8 mouse cellular contexts compared by ENCODE assay signal in genomic region chr8:123860386-123860785, GRCm38 (mm10). TPM values are rescaled to one million over a fixed set of nuclear protein-coding genes. Genes with fewer than 3 reads are reported as not detected.
DNase-seq lines count a peak whose midpoint lies in the region; ATAC-seq lines count a peak whose summit lies in the region.

No protein-coding gene starts in this region.

- peak overlapping the region; percentile 94; the same call in 1 of the 2 replicates for H3K4me3 ChIP-seq in heart, embryonic 11.5 days (ENCODE audit: low read depth, low read length)
- H3K4me3 ChIP-seq in hindbrain, embryonic 13.5 days: peak overlapping the region; percentile 78
- peak overlapping the region; percentile 87; the same call in 1 of the 2 replicates for H3K4me3 ChIP-seq in midbrain, embryonic 11.5 days (ENCODE audit: low read depth, low read length)

- 65% methylated on average over 4 of the region's 4 CpGs for WGBS in heart, embryonic 11.5 days (ENCODE audit: insufficient replicate concordance)
- WGBS in hindbrain, embryonic 13.5 days: 78% methylated on average over 4 of the region's 4 CpGs
- WGBS in midbrain, embryonic 11.5 days: 80% methylated on average over 4 of the region's 4 CpGs

- H3K9me3 ChIP-seq in heart, embryonic 11.5 days (replicated peaks; ENCODE audit: control insufficient read depth, low read length): no peaks in the 10 kb centered on the region
- no peaks in the 10 kb centered on the region for H3K9me3 ChIP-seq in hindbrain, embryonic 13.5 days
- no peaks in the 10 kb centered on the region for H3K9me3 ChIP-seq in midbrain, embryonic 11.5 days (ENCODE audit: control insufficient read depth, low read length)

- H3K4me2 ChIP-seq in heart, embryonic 11.5 days: peak overlapping the region; percentile 70; the same call in 1 of the 2 replicates
- peak overlapping the region; percentile 72 for H3K4me2 ChIP-seq in hindbrain, embryonic 13.5 days
- peak overlapping the region; percentile 91 for H3K4me2 ChIP-seq in midbrain, embryonic 11.5 days

- no peaks in the 10 kb centered on the region for H3K36me3 ChIP-seq in heart, embryonic 11.5 days (ENCODE audit: control insufficient read depth, insufficient read depth, low read length)
- no peaks in the 10 kb centered on the region for H3K36me3 ChIP-seq in hindbrain, embryonic 13.5 days
- no peaks in the 10 kb centered on the region for H3K36me3 ChIP-seq in midbrain, embryonic 11.5 days (ENCODE audit: control insufficient read depth, insufficient read depth, low read length)

- no peak overlapping the region for H3K27ac ChIP-seq in heart, embryonic 11.5 days (ENCODE audit: low read depth, low read length)
- no peak overlapping the region for H3K27ac ChIP-seq in hindbrain, embryonic 13.5 days
- no peak overlapping the region for H3K27ac ChIP-seq in midbrain, embryonic 11.5 days (ENCODE audit: low read depth, low read length)

- peaks cover 4% of the 10 kb centered on the region for H3K27me3 ChIP-seq in heart, embryonic 11.5 days (ENCODE audit: control insufficient read depth, insufficient read depth, low read length)
- H3K27me3 ChIP-seq in hindbrain, embryonic 13.5 days: peaks cover 29% of the 10 kb centered on the region
- peaks cover 7% of the 10 kb centered on the region; the same call in 1 of the 2 replicates for H3K27me3 ChIP-seq in midbrain, embryonic 11.5 days (ENCODE audit: control insufficient read depth, insufficient read depth, low read length)

- no peak overlapping the region for H3K9ac ChIP-seq in heart, embryonic 11.5 days (ENCODE audit: low read depth, low read length)
- H3K9ac ChIP-seq in hindbrain, embryonic 13.5 days: peak overlapping the region; percentile 86
- H3K9ac ChIP-seq in midbrain, embryonic 11.5 days (ENCODE audit: low read length): no peak overlapping the region

- H3K4me1 ChIP-seq in heart, embryonic 11.5 days (ENCODE audit: control insufficient read depth, insufficient read depth, low read length): peaks cover 10% of the 10 kb centered on the region
- H3K4me1 ChIP-seq in hindbrain, embryonic 13.5 days (replicated peaks): peaks cover 22% of the 10 kb centered on the region
- peaks cover 6% of the 10 kb centered on the region for H3K4me1 ChIP-seq in midbrain, embryonic 11.5 days (ENCODE audit: control insufficient read depth, insufficient read depth, low read length)

- DNase-seq in heart, adult 18-20 months: no peak
- DNase-seq in MN1 (ENCODE audit: low spot score): peak; percentile 38
- no peak for DNase-seq in midbrain, embryonic 11.5 days (ENCODE audit: low spot score, missing footprints)
- DNase-seq in thymus, postnatal 14 days: no peak
- DNase-seq in cerebellum, postnatal 14 days: no peak
- DNase-seq in urinary bladder, adult 2 months (ENCODE audit: low spot score): no peak

- no peak for ATAC-seq in heart, embryonic 11.5 days (replicated peaks; ENCODE audit: insufficient number of reproducible peaks, low FRiP score, low TSS enrichment)
- ATAC-seq in hindbrain, embryonic 13.5 days (ENCODE audit: low FRiP score): no peak
- no peak for ATAC-seq in midbrain, embryonic 11.5 days (ENCODE audit: low FRiP score)

RNA-seq across cellular contexts. Expression of gene Ccsap, which starts 0.4 kb away (rescaled TPM):
- 2.5 and 4.0 TPM in 2 replicates for polyA plus RNA-seq in heart, embryonic 11.5 days (2014; fragmentation: Nextera tagmentation; extraction: Ambion mirVana)
- under 1 TPM; 0.57 to 0.93 TPM for total RNA-seq in heart, adult 18-20 months (2021)
- polyA plus RNA-seq in hindbrain, embryonic 13.5 days (2015; fragmentation: Nextera tagmentation; extraction: Ambion mirVana): 4.0 and 4.1 TPM in 2 replicates
- 7.5 and 7.9 TPM in 2 replicates for polyA plus RNA-seq in midbrain, embryonic 11.5 days (2014; fragmentation: Nextera tagmentation; extraction: Ambion mirVana)
- polyA plus RNA-seq in urinary bladder, adult 2 months (2012; rRNA removed): 2.2 and 2.6 TPM in 2 replicates

RNA-seq across cellular contexts. Expression of gene Acta1, which starts 34.2 kb away (rescaled TPM):
- 558 and 581 TPM in 2 replicates for polyA plus RNA-seq in heart, embryonic 11.5 days (2014; fragmentation: Nextera tagmentation; extraction: Ambion mirVana)
- total RNA-seq in heart, adult 18-20 months (2021): 100 to 1,000 TPM; 385 to 423 TPM
- polyA plus RNA-seq in hindbrain, embryonic 13.5 days (2015; fragmentation: Nextera tagmentation; extraction: Ambion mirVana): 7.4 and 9.9 TPM in 2 replicates
- 0.17 TPM in 1 of 2 replicates, not detected in the other for polyA plus RNA-seq in midbrain, embryonic 11.5 days (2014; fragmentation: Nextera tagmentation; extraction: Ambion mirVana)
- polyA plus RNA-seq in urinary bladder, adult 2 months (2012; rRNA removed): 1,444 and 2,020 TPM in 2 replicates

RNA-seq across cellular contexts. Expression of gene Rab4a, which starts 54.6 kb away (rescaled TPM):
- 55.0 and 58.7 TPM in 2 replicates for polyA plus RNA-seq in heart, embryonic 11.5 days (2014; fragmentation: Nextera tagmentation; extraction: Ambion mirVana)
- total RNA-seq in heart, adult 18-20 months (2021): 1 to 10 TPM; 8.6 to 8.9 TPM
- polyA plus RNA-seq in hindbrain, embryonic 13.5 days (2015; fragmentation: Nextera tagmentation; extraction: Ambion mirVana): 73.9 and 74.8 TPM in 2 replicates
- polyA plus RNA-seq in midbrain, embryonic 11.5 days (2014; fragmentation: Nextera tagmentation; extraction: Ambion mirVana): 58.8 and 61.2 TPM in 2 replicates
- polyA plus RNA-seq in urinary bladder, adult 2 months (2012; rRNA removed): 37.0 and 41.4 TPM in 2 replicates

Comparison
In these comparisons a context has a peak if more than half of its experiments do, and no peak if none do; other contexts are left out.
1. RNA of gene Acta1, which starts 34.2 kb away (polyA plus RNA-seq): 1,444 to 2,020 TPM in urinary bladder, adult 2 months and 558 to 581 TPM in heart, embryonic 11.5 days; 7.4 to 9.9 TPM in hindbrain, embryonic 13.5 days and 0.17 TPM in midbrain, embryonic 11.5 days; every median in the first group is over 10 times any median in the second.
2. Peak in every context shown above with its lines, with median percentiles within 50 percentile points of each other: H3K4me2 ChIP-seq and H3K4me3 ChIP-seq.